Mouse (Mus musculus) hindbrain, embryonic 10.5 days (tissue): ENCODE results near the gene Unc45b. TPM values are rescaled to one million over a fixed set of nuclear protein-coding genes. Genes with fewer than 3 reads are reported as not detected.

Experiments
- DNase-seq: peaks from one replicate; pipeline ENCODE4 v3.0.0-alpha.2; 2017; ENCODE audit warnings: low spot score
- H3K27ac ChIP-seq: fragments of 300-500 bp; sonication (generic); 2 replicates; pipeline ENCODE4 v1.5.1; 2016; ENCODE audit warnings: mild to moderate bottlenecking, moderate library complexity
- H3K27me3 ChIP-seq: fragments of 300-500 bp; sonication (generic); 2 replicates; pipeline ENCODE4 v1.6.1; 2016; ENCODE audit warnings: mild to moderate bottlenecking; ENCODE audit not compliant: poor library complexity, insufficient read depth, severe bottlenecking
- H3K36me3 ChIP-seq: fragments of 300-500 bp; sonication (generic); 2 replicates; pipeline ENCODE4 v1.6.1; 2016; ENCODE audit warnings: mild to moderate bottlenecking, moderate library complexity
- H3K4me1 ChIP-seq: fragments of 300-500 bp; sonication (generic); replicated peaks from 2 replicates; pipeline ENCODE4 v1.6.1; 2016; ENCODE audit warnings: mild to moderate bottlenecking
- H3K4me3 ChIP-seq: fragments of 300-500 bp; sonication (generic); 2 replicates; pipeline ENCODE4 v1.5.1; 2016; ENCODE audit warnings: mild to moderate bottlenecking, moderate library complexity
- H3K9me3 ChIP-seq: fragments of 300-500 bp; sonication (generic); 2 replicates; pipeline ENCODE4 v1.6.1; 2016; ENCODE audit warnings: mild to moderate bottlenecking, moderate library complexity
- WGBS: fragments of 180-500 bp; shearing (Covaris S2); methylation state at CpG from one replicate; pipeline ENCODE4 v1.1.7; 2016; 5-methylcytosine and 5-hydroxymethylcytosine counted together
- polyA plus RNA-seq: library from polyadenylated mRNA; unstranded; fragments of >200 nt; fragmentation: Nextera tagmentation; extraction: Ambion mirVana; gene quantifications from 2 replicates; pipeline ENCODE4 v1.2.1, GENCODE M21; 2016

The Unc45b gene
- polyA plus RNA-seq, 1 experiment from 2014 or later, result 0.22 TPM

DNA sequence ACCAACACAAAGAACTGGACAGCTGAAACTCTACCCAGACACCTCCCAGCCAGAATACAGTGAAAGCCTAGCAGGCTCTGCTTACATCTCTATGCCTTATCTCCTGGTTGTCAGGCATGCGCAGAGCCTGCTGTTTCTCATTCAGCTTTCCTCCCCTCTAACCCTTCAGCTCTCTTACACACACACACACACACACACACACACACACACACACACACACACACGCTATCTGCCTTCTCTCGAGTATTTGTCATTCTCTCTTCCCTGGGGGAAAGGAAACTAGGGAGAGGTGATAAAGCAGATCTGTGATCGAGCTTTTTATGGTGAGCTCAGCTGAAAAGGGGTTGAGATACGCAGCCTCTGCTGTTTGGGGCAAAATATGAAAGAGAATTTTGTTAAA lies 35.4 kb upstream of the Unc45b start:
- no peak overlapping the region for H3K4me3 ChIP-seq
- no peak overlapping the region for H3K27ac ChIP-seq
- DNase-seq, result no peak
- H3K9me3 ChIP-seq, result no peaks in the 10 kb centered on the region
- H3K36me3 ChIP-seq, result peaks cover 14% of the 10 kb centered on the region
- H3K27me3 ChIP-seq, result no peaks in the 10 kb centered on the region
- 76% methylated on average over 5 of the region's 5 CpGs for WGBS
- peaks cover 11% of the 10 kb centered on the region for H3K4me1 ChIP-seq

- H3K27me3 ChIP-seq, result no peaks in the 10 kb centered on the region
These were observed 34.7 kb upstream of the Unc45b start for GRCm38 (mm10) chr11:82875631-82876030.

DNA sequence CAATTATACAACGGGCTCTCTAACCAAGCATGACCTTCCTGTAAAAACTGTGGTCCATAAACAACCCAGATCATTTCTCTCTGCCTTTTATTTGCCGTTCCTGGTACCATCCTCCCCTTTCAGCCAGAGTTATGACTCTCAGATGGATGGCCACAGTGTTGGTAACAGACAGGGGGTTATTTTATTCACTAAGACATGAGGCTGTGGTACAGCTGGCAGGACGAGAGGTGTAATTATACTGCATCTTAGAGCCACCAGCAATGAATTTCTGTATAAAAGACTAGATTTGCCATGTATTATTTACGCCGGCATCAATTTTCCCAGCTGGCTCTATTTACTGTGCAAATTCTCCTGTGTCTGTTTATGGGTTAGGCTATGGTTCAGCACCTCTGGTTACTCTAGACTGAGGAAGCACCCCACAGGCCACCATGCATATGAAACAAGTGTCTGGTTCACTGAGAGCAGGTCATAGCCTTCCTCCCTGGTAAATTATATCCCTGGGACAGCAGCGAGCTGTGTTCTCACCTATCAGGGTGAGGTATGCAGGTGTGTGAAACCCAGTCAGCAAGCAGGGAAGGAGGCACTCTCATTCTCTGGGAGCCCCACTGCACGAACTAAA lies 32.5 kb upstream of the Unc45b start:
- Histone ChIP-seq H3K27ac (no peak overlapping the region), H3K4me1 (no peaks in the 10 kb centered on the region), H3K36me3 (peaks cover 32% of the 10 kb centered on the region), H3K27me3 (no peaks in the 10 kb centered on the region), H3K4me3 (no peak overlapping the region), H3K9me3 (no peaks in the 10 kb centered on the region)
- WGBS, result 89% methylated on average over 7 of the region's 7 CpGs
- DNase-seq, result no peak

More at GRCm38 (mm10) chr11:82875631-82876030, 34.7 kb upstream of the Unc45b start:
- 91% methylated on average over 5 of the region's 5 CpGs for WGBS
- Histone ChIP-seq H3K27ac (no peak overlapping the region), H3K4me1 (peaks cover 4% of the 10 kb centered on the region), H3K4me3 (no peak overlapping the region), H3K9me3 (no peaks in the 10 kb centered on the region), H3K36me3 (peaks cover 17% of the 10 kb centered on the region)
- DNase-seq, result no peak

GRCm38 (mm10) chr11:82883180-82883579 lies 27.2 kb upstream of the Unc45b start:
- H3K27ac ChIP-seq, result no peak overlapping the region
- peaks cover 2% of the 10 kb centered on the region for H3K4me1 ChIP-seq
- 71% methylated on average over 8 of the region's 8 CpGs for WGBS
- H3K36me3 ChIP-seq, result peaks cover 41% of the 10 kb centered on the region
- no peaks in the 10 kb centered on the region for H3K27me3 ChIP-seq
- H3K9me3 ChIP-seq, result no peaks in the 10 kb centered on the region
- no peak for DNase-seq
- H3K4me3 ChIP-seq, result no peak overlapping the region

DNA sequence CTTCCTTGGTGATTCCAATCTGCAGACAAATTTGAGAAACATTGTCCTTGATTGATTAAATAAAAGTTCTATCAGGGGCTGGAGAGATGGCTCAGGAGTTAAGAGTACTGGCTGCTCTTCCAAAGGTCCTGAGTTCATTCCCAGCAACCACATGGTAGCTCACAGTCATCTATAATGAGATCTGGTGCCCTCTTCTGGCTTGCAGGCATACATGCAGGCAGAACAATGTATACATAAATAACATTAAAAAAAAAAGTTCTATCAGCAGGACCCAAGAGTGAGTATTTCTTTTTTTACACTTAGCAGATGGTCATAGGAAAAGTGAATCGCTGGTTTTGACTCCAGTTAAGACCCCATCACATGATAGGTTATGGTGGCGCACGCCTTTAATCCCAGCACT lies 23.8 kb upstream of the Unc45b start:
- 87% methylated on average over 3 of the region's 3 CpGs for WGBS
- DNase-seq, result no peak
- peaks cover 22% of the 10 kb centered on the region for H3K4me1 ChIP-seq
- no peak overlapping the region for H3K4me3 ChIP-seq
- peaks cover 18% of the 10 kb centered on the region for H3K36me3 ChIP-seq
- H3K9me3 ChIP-seq, result no peaks in the 10 kb centered on the region
- H3K27me3 ChIP-seq, result peaks cover 6% of the 10 kb centered on the region; the same call in 1 of the 2 replicates
- H3K27ac ChIP-seq, result no peak overlapping the region

DNA sequence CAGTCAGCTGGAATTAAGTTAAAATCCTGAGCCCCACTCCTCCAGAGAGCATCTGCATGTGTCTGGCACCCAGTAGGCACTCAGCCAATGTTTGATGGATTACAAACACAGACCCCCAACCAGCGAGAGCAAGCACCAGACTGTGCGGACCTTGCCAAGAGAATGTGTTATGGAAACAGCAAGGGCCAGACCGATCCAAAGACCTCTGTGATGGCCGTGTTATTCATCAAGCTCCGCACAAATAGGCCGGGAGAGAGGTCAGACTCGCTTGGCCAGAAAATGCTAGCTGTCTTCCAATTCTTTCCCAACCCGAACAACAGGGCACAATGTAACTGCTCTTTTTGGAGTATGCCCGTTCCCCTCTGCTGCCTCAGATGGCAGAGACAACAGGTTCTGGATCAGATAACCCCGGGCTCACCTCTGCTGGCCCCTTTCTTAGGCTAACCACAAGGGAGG lies 21.8 kb upstream of the Unc45b start:
- Histone ChIP-seq H3K4me3 (no peak overlapping the region), H3K4me1 (peaks cover 22% of the 10 kb centered on the region), H3K9me3 (no peaks in the 10 kb centered on the region), H3K36me3 (0 out of 2 replicates have a peak, but pooled peaks cover 3% of the 10 kb centered on the region), H3K27ac (no peak overlapping the region), H3K27me3 (peaks cover 12% of the 10 kb centered on the region; the same call in 1 of the 2 replicates)
- DNase-seq, result no peak
- 60% methylated on average over 10 of the region's 10 CpGs for WGBS

DNA sequence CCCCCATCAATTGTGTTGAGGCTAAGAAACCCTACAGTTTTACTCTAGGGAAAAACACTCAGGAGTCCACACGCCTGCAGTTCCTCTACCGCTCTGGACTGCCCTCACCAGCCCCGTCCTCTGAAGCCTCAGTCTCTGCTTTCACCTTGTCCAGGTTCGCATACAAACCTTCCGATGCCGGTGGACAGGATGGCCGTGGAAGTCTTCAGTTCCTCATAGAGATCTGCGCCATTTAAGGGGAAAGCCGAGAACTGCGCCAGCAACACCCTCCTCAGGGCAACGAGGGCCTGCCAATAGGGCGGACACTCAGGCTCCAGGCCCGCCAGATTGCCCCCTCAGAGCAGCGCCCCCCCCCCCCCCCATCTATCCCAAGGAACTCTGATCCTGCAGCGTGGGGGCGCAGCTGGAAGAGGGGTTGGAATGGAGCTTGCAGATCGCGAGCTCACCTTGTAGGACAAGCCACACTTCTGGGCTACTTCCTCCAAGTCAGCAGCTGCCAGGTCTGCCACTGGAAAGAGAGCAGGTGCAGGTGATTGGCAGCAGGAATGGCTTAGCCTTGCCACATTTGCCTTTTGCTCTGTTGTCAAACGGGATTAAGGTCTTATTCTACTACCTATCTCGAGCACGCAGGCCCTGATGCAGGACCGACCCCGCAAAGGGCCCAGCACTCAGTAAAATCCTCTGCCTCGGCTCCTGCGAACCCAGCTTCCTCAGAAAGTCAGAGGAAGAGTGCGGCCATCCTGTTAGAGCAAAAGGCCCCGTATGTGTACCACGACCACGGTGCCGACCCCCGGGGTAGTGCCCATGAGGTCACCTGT lies 20.6 kb upstream of the Unc45b start:
- Histone ChIP-seq H3K27me3 (peaks cover 12% of the 10 kb centered on the region; the same call in 1 of the 2 replicates), H3K27ac (peak overlapping the region; percentile 87), H3K9me3 (no peaks in the 10 kb centered on the region), H3K36me3 (0 out of 2 replicates have a peak, but pooled peaks cover 3% of the 10 kb centered on the region), H3K4me1 (peaks cover 22% of the 10 kb centered on the region), H3K4me3 (peak overlapping the region; percentile 71)
- DNase-seq, result peak; percentile 41
- WGBS, result 9% methylated on average over 31 of the region's 31 CpGs

- DNase-seq, result peak; percentile 93
- Histone ChIP-seq H3K9me3 (no peaks in the 10 kb centered on the region), H3K36me3 (0 out of 2 replicates have a peak, but pooled peaks cover 3% of the 10 kb centered on the region)
These were observed 20.0 kb upstream of the Unc45b start, which contains the start of gene Rad51d for GRCm38 (mm10) chr11:82890342-82890762. Gene Rad51d (minus strand): TSS chr11:82890614.

GRCm38 (mm10) chr11:82891936-82892335 lies 18.4 kb upstream of the Unc45b start, which contains the start of gene Fndc8:
Gene Fndc8 (plus strand): TSS chr11:82892124.
- Histone ChIP-seq H3K27ac (no peak within 1 kb of the TSS), H3K27me3 (peaks cover 12% of the 10 kb centered on the region; the same call in 1 of the 2 replicates), H3K9me3 (no peaks in the 10 kb centered on the region), H3K36me3 (no peaks in the 10 kb centered on the region), H3K4me1 (peaks cover 22% of the 10 kb centered on the region), H3K4me3 (no peak within 1 kb of the TSS)
- DNase-seq, result no peak
- WGBS, result 66% methylated on average over 7 of the region's 7 CpGs

More at GRCm38 (mm10) chr11:82890342-82890762, 20.0 kb upstream of the Unc45b start, which contains the start of gene Rad51d:
- Histone ChIP-seq H3K4me3 (peak within 1 kb of the TSS; percentile 71), H3K27ac (peak within 1 kb of the TSS; percentile 87), H3K4me1 (peaks cover 22% of the 10 kb centered on the region), H3K27me3 (peaks cover 12% of the 10 kb centered on the region; the same call in 1 of the 2 replicates)
- under 1% methylated on average over 26 of the region's 26 CpGs for WGBS

DNA sequence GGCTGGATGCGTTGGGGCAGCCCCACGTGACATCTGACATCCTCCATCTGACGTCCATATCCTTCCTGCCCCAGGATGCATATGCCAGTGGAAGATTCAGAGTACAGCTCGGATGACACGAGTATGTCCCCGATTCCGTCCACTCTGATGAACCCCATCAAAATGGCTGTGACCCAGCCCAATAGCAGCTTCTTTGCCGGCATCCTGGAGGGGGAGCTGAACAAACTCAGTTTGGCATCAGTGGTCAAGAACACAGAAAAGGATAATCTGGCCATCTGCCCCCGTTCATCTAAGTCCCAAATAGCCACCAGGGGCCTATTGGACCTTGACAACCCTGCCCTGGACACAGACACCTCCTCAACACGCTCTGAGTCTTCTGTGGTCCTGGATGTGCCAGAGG lies 12.9 kb upstream of the Unc45b start:
- Histone ChIP-seq H3K9me3 (no peaks in the 10 kb centered on the region), H3K27me3 (no peaks in the 10 kb centered on the region), H3K4me1 (no peaks in the 10 kb centered on the region), H3K4me3 (no peak overlapping the region), H3K27ac (no peak overlapping the region), H3K36me3 (peaks cover 51% of the 10 kb centered on the region)
- 90% methylated on average over 10 of the region's 10 CpGs for WGBS
- no peak for DNase-seq

DNA sequence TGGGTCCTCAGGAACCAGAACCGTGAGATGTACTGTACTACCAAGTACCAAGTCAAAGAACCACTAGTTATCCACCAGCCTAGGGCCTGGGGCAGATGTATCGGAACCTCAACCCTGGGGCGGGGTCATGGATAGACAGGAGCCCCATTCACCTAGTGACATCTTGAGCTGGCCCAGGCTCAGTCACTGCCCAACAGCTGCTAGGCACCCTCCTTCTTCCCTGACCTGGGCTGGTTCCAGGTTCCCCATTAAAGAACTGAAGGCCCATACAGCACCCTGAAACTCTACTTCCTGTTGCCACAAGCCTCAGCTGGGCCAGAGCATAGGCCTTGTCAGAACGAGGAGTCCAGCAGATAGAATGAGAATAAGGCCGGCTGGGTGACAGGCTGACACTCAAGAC lies 10.6 kb upstream of the Unc45b start:
- Histone ChIP-seq H3K9me3 (no peaks in the 10 kb centered on the region), H3K27ac (no peak overlapping the region), H3K36me3 (peaks cover 74% of the 10 kb centered on the region), H3K27me3 (no peaks in the 10 kb centered on the region), H3K4me3 (no peak overlapping the region), H3K4me1 (no peaks in the 10 kb centered on the region)
- WGBS, result 94% methylated on average over 5 of the region's 5 CpGs
- no peak for DNase-seq

- 94% methylated on average over 20 of the region's 20 CpGs for WGBS
- H3K9me3 ChIP-seq, result no peaks in the 10 kb centered on the region
- H3K4me1 ChIP-seq, result peaks cover under 1% of the 10 kb centered on the region; the same call in 1 of the 2 replicates
- peaks cover 94% of the 10 kb centered on the region for H3K36me3 ChIP-seq
- no peaks in the 10 kb centered on the region for H3K27me3 ChIP-seq
- DNase-seq, result no peak
- no peak overlapping the region for H3K27ac ChIP-seq
- H3K4me3 ChIP-seq, result no peak overlapping the region
These were observed 8.6 kb upstream of the Unc45b start for GRCm38 (mm10) chr11:82901606-82902310.
